Mouse (Mus musculus) stomach, postnatal 0 days (tissue): ENCODE data around the gene Mecom.

ENCODE experiments used
- CTCF ChIP-seq: IDR thresholded peaks from 2 replicates; pipeline ENCODE4 v1.5.1; 2016; ENCODE audit warnings: antibody characterized with exemption, low read depth, mild to moderate bottlenecking, moderate library complexity
- EP300 ChIP-seq: optimal IDR thresholded peaks from 2 replicates; pipeline ENCODE3; 2016; ENCODE audit warnings: antibody characterized with exemption

GRCm38 (mm10) chr3:29976580-29976979, 571.2 kb downstream of the Mecom start:
- TF ChIP-seq CTCF: no peak
- TF ChIP-seq EP300: peak; percentile 26
